Mouse (Mus musculus) lung, embryonic 16.5 days (tissue): ENCODE data around the gene Prss48. TPM values are rescaled to one million over a fixed set of nuclear protein-coding genes. Genes with fewer than 3 reads are reported as not detected.

ENCODE experiments used
- ATAC-seq: fragments of 200-750 bp; cut with Nextera tagmentation; 2 replicates; pipeline ENCODE4 v1.8.0; 2017; ENCODE audit warnings: low read depth, mild to moderate bottlenecking, moderate library complexity
- H3K27ac ChIP-seq: fragments of 300-500 bp; sonication (generic); 2 replicates; pipeline ENCODE4 v1.5.1; 2014; ENCODE audit warnings: mild to moderate bottlenecking, control low read depth, low read length
- H3K27me3 ChIP-seq: fragments of 300-500 bp; sonication (generic); 2 replicates; pipeline ENCODE4 v1.6.1; 2014; ENCODE audit warnings: low read depth, low read length, mixed read lengths; ENCODE audit not compliant: control insufficient read depth, insufficient read depth
- H3K36me3 ChIP-seq: fragments of 300-500 bp; sonication (generic); 2 replicates; pipeline ENCODE4 v1.6.1; 2014; ENCODE audit warnings: low read length; ENCODE audit not compliant: control insufficient read depth, insufficient read depth
- H3K4me1 ChIP-seq: fragments of 300-500 bp; sonication (generic); replicated peaks from 2 replicates; pipeline ENCODE4 v1.6.1; 2014; ENCODE audit warnings: low read length, mixed read lengths; ENCODE audit not compliant: control insufficient read depth, insufficient read depth
- H3K4me2 ChIP-seq: fragments of 300-500 bp; sonication (generic); 2 replicates; pipeline ENCODE4 v1.6.1; 2014; ENCODE audit warnings: low read depth, low read length, control low read depth
- H3K4me3 ChIP-seq: fragments of 300-500 bp; sonication (generic); 2 replicates; pipeline ENCODE4 v1.5.1; 2014; ENCODE audit warnings: mild to moderate bottlenecking, low read length, control low read depth
- H3K9ac ChIP-seq: fragments of 300-500 bp; sonication (generic); 2 replicates; pipeline ENCODE4 v1.6.1; 2014; ENCODE audit warnings: low read length, control low read depth
- H3K9me3 ChIP-seq: fragments of 300-500 bp; sonication (generic); 2 replicates; pipeline ENCODE4 v1.6.1; 2016; ENCODE audit warnings: low read length; ENCODE audit not compliant: control insufficient read depth
- WGBS: fragments of 180-500 bp; shearing (Covaris S2); extraction: QIAGEN DNeasy Blood & Tissue Kit; methylation state at CpG from one replicate; pipeline ENCODE4 v1.1.7; 2014; 5-methylcytosine and 5-hydroxymethylcytosine counted together
- polyA plus RNA-seq: library from polyadenylated mRNA; unstranded; fragments of >200 nt; fragmentation: Nextera tagmentation; extraction: Ambion mirVana; gene quantifications from 2 replicates; pipeline ENCODE4 v1.2.1, GENCODE M21; 2015

Prss48 gene
- polyA plus RNA-seq, 1 experiment from 2014 or later, result 0.16 TPM

DNA sequence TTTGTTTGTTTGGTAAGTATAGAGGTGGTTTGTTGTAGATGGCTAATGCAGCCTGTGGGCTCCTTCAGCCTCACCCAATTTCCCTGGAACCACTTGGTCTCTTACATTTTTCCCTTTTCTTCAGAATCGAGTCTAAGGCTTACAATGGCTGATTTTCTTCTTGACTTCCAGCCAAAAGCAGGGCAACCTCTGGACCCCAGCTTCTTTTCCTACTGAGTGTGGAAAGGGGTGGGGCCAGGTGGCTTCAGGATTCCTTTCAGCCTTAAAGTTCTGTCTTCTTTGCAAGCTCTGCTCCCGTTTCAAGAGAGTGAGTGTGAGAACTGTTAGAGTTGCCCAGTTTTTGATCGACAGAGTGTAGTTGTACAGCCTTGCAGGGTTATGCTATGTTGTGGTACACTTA lies 9.5 kb upstream of the Prss48 start:
- H3K4me2 ChIP-seq, result no peak overlapping the region
- 19% methylated on average over 3 of the region's 3 CpGs for WGBS
- H3K9me3 ChIP-seq, result peaks cover 4% of the 10 kb centered on the region; the same call in 1 of the 2 replicates
- H3K4me1 ChIP-seq, result peaks cover 13% of the 10 kb centered on the region
- no peak overlapping the region for H3K9ac ChIP-seq
- H3K36me3 ChIP-seq, result peaks cover 7% of the 10 kb centered on the region; the same call in 1 of the 2 replicates
- no peaks in the 10 kb centered on the region for H3K27me3 ChIP-seq
- H3K4me3 ChIP-seq, result no peak overlapping the region
- peak overlapping the region; percentile 49; the same call in 1 of the 2 replicates for H3K27ac ChIP-seq
- no peak for ATAC-seq

GRCm38 (mm10) chr3:86011373-86011772 lies 9.1 kb upstream of the Prss48 start:
- H3K27me3 ChIP-seq, result no peaks in the 10 kb centered on the region
- ATAC-seq, result peak; percentile 36; the same call in 1 of the 2 replicates
- no peak overlapping the region for H3K4me2 ChIP-seq
- H3K27ac ChIP-seq, result peak overlapping the region; percentile 49
- H3K9me3 ChIP-seq, result peaks cover 4% of the 10 kb centered on the region; the same call in 1 of the 2 replicates
- WGBS, result 57% methylated on average over 6 of the region's 6 CpGs
- H3K4me3 ChIP-seq, result no peak overlapping the region
- no peak overlapping the region for H3K9ac ChIP-seq
- H3K36me3 ChIP-seq, result peaks cover 7% of the 10 kb centered on the region; the same call in 1 of the 2 replicates
- peaks cover 13% of the 10 kb centered on the region for H3K4me1 ChIP-seq

GRCm38 (mm10) chr3:86010618-86011017 lies 8.3 kb upstream of the Prss48 start:
- H3K4me3 ChIP-seq, result no peak overlapping the region
- no peak overlapping the region for H3K4me2 ChIP-seq
- no peak overlapping the region for H3K9ac ChIP-seq
- peak overlapping the region; percentile 36 for H3K27ac ChIP-seq
- 45% methylated on average over 3 of the region's 3 CpGs for WGBS
- H3K36me3 ChIP-seq, result peaks cover 7% of the 10 kb centered on the region; the same call in 1 of the 2 replicates
- H3K4me1 ChIP-seq, result peaks cover 13% of the 10 kb centered on the region
- H3K9me3 ChIP-seq, result peaks cover 4% of the 10 kb centered on the region; the same call in 1 of the 2 replicates
- no peaks in the 10 kb centered on the region for H3K27me3 ChIP-seq
- peak; percentile 71; the same call in 1 of the 2 replicates for ATAC-seq

- no peak overlapping the region for H3K9ac ChIP-seq
- peaks cover 7% of the 10 kb centered on the region; the same call in 1 of the 2 replicates for H3K36me3 ChIP-seq
- H3K4me2 ChIP-seq, result no peak overlapping the region
- no peak for ATAC-seq
- no peak overlapping the region for H3K4me3 ChIP-seq
- H3K9me3 ChIP-seq, result peaks cover 4% of the 10 kb centered on the region; the same call in 1 of the 2 replicates
- no peaks in the 10 kb centered on the region for H3K27me3 ChIP-seq
- H3K27ac ChIP-seq, result no peak overlapping the region
- peaks cover 10% of the 10 kb centered on the region; the same call in 1 of the 2 replicates for H3K4me1 ChIP-seq
- WGBS, result 89% methylated on average over 10 of the region's 10 CpGs
These were observed 2.5 kb upstream of the Prss48 start for GRCm38 (mm10) chr3:86004751-86005150.

GRCm38 (mm10) chr3:86002940-86003339 lies 649 bp upstream of the Prss48 start:
- no peak overlapping the region for H3K4me2 ChIP-seq
- peaks cover 10% of the 10 kb centered on the region; the same call in 1 of the 2 replicates for H3K4me1 ChIP-seq
- peak overlapping the region; percentile 60 for H3K27ac ChIP-seq
- peak; percentile 84 for ATAC-seq
- no peak overlapping the region for H3K4me3 ChIP-seq
- H3K36me3 ChIP-seq, result no peaks in the 10 kb centered on the region
- H3K27me3 ChIP-seq, result no peaks in the 10 kb centered on the region
- WGBS, result 58% methylated on average over 5 of the region's 5 CpGs
- H3K9ac ChIP-seq, result no peak overlapping the region
- no peaks in the 10 kb centered on the region for H3K9me3 ChIP-seq

DNA sequence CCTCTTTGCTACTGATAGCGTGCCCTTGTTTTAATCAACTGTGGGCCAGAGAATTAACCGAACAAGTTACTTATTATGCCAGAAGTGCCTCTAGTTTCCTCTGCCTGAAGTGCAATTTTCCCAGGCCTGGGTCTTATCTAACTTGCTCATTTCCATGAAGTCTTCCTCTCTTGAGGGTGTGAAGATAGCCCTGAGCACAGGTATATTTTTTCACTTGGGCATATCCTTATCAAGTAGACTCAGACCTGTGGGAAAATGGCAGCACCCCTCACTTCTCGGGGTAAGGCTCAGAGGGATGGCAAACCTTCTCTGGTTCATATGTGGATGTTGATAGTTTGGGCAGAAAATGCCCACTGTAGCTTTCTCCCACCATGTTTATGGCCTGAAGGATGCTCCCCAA lies 1.0 kb downstream of the Prss48 start:
- no peak overlapping the region for H3K9ac ChIP-seq
- peaks cover 10% of the 10 kb centered on the region; the same call in 1 of the 2 replicates for H3K4me1 ChIP-seq
- no peak overlapping the region for H3K4me2 ChIP-seq
- ATAC-seq, result no peak
- H3K9me3 ChIP-seq, result no peaks in the 10 kb centered on the region
- no peak overlapping the region for H3K4me3 ChIP-seq
- H3K27me3 ChIP-seq, result no peaks in the 10 kb centered on the region
- H3K36me3 ChIP-seq, result no peaks in the 10 kb centered on the region
- H3K27ac ChIP-seq, result peak overlapping the region; percentile 43; the same call in 1 of the 2 replicates
- WGBS, result 87% methylated on average over 3 of the region's 3 CpGs

GRCm38 (mm10) chr3:85994645-85995044 lies 7.6 kb downstream of the Prss48 start:
- 78% methylated on average over 4 of the region's 4 CpGs for WGBS
- H3K36me3 ChIP-seq, result no peaks in the 10 kb centered on the region
- no peak for ATAC-seq
- H3K27me3 ChIP-seq, result no peaks in the 10 kb centered on the region
- no peak overlapping the region for H3K9ac ChIP-seq
- H3K9me3 ChIP-seq, result no peaks in the 10 kb centered on the region
- H3K4me2 ChIP-seq, result no peak overlapping the region
- no peaks in the 10 kb centered on the region; the same call in 1 of the 2 replicates for H3K4me1 ChIP-seq
- H3K27ac ChIP-seq, result no peak overlapping the region
- H3K4me3 ChIP-seq, result no peak overlapping the region

GRCm38 (mm10) chr3:85993744-85994143 lies 8.5 kb downstream of the Prss48 start:
- Histone ChIP-seq H3K9me3 (no peaks in the 10 kb centered on the region), H3K4me1 (no peaks in the 10 kb centered on the region; the same call in 1 of the 2 replicates), H3K27ac (no peak overlapping the region), H3K4me2 (no peak overlapping the region), H3K9ac (no peak overlapping the region), H3K4me3 (no peak overlapping the region), H3K36me3 (no peaks in the 10 kb centered on the region), H3K27me3 (no peaks in the 10 kb centered on the region)
- no peak for ATAC-seq
- 57% methylated on average over 11 of the region's 11 CpGs for WGBS

- Histone ChIP-seq H3K27me3 (no peaks in the 10 kb centered on the region), H3K36me3 (no peaks in the 10 kb centered on the region), H3K9ac (no peak overlapping the region), H3K4me2 (no peak overlapping the region), H3K27ac (no peak overlapping the region), H3K4me1 (no peaks in the 10 kb centered on the region; the same call in 1 of the 2 replicates), H3K4me3 (no peak overlapping the region), H3K9me3 (no peaks in the 10 kb centered on the region)
- 56% methylated on average over 5 of the region's 5 CpGs for WGBS
- no peak for ATAC-seq
These were observed 10.5 kb downstream of the Prss48 start for GRCm38 (mm10) chr3:85991802-85992156.
